In the genomic region with DNA sequence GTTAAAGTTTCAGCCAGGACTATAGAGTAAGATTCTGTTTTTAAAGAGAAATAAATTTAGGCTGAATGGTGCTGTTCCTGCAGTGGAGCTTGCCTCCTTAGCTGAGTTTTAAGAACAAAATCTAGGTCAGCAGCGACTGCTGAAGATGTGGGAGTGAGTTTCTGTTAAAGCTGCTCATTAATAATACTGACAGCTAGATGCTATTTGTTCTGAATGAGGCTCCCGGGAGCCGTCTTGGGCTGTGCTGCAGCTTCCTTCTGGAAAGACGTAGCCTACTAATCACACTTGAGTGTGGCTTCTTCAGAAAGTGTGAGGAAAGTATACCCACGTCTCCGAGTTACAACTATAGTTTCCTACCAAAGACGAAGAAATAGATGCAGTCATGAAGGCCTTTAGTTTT, we compare ENCODE assay signal across 12 mouse cellular contexts.
DNase-seq lines count a peak whose midpoint lies in the region; ATAC-seq and TF ChIP-seq lines count a peak whose summit lies in the region.
"Had no signal": no experiment of that assay in that cellular context is flagged by ENCODE, and none has a peak within 500 bp of the region (broad histone marks: within the 10 kb centered on the region; RNA-seq: fewer than 3 reads in every experiment).

No protein-coding gene starts in this region.

- H3K36me3 ChIP-seq in hindbrain, embryonic 14.5 days (replicated peaks; ENCODE audit: control insufficient read depth, insufficient read depth) = no peaks in the 10 kb centered on the region
- H3K36me3 ChIP-seq in hindbrain, embryonic 13.5 days = no peaks in the 10 kb centered on the region
- H3K36me3 ChIP-seq in lung, embryonic 14.5 days (ENCODE audit: insufficient read depth) = no peaks in the 10 kb centered on the region
- H3K36me3 ChIP-seq in intestine, embryonic 16.5 days (ENCODE audit: control insufficient read depth, insufficient read depth, low read length) = no peaks in the 10 kb centered on the region
- H3K36me3 ChIP-seq: forebrain, embryonic 15.5 days; liver, embryonic 15.5 days; neural tube, embryonic 12.5 days had no signal

- H3K4me2 ChIP-seq in hindbrain, embryonic 14.5 days (replicated peaks) = no peak overlapping the region
- no peak overlapping the region for H3K4me2 ChIP-seq in hindbrain, embryonic 13.5 days
- H3K4me2 ChIP-seq in lung, embryonic 14.5 days = no peak overlapping the region
- no peak overlapping the region for H3K4me2 ChIP-seq in intestine, embryonic 16.5 days (ENCODE audit: low read depth, low read length)
- H3K4me2 ChIP-seq: forebrain, embryonic 15.5 days; liver, embryonic 15.5 days; neural tube, embryonic 12.5 days had no signal

- no peak overlapping the region for H3K9ac ChIP-seq in hindbrain, embryonic 14.5 days
- H3K9ac ChIP-seq in hindbrain, embryonic 13.5 days = no peak overlapping the region
- no peak overlapping the region for H3K9ac ChIP-seq in lung, embryonic 14.5 days
- H3K9ac ChIP-seq in intestine, embryonic 16.5 days (ENCODE audit: low read depth, low read length) = no peak overlapping the region
- H3K9ac ChIP-seq: forebrain, embryonic 15.5 days; liver, embryonic 15.5 days; neural tube, embryonic 12.5 days had no signal

- 46% methylated on average over 7 of the region's 7 CpGs for WGBS in hindbrain, embryonic 14.5 days
- WGBS in hindbrain, embryonic 13.5 days = 44% methylated on average over 7 of the region's 7 CpGs
- 28% methylated on average over 7 of the region's 7 CpGs for WGBS in lung, embryonic 14.5 days
- WGBS in intestine, embryonic 16.5 days = 40% methylated on average over 7 of the region's 7 CpGs

- H3K9me3 ChIP-seq in hindbrain, embryonic 14.5 days (ENCODE audit: control insufficient read depth, low read length) = no peaks in the 10 kb centered on the region
- H3K9me3 ChIP-seq in hindbrain, embryonic 13.5 days = no peaks in the 10 kb centered on the region
- H3K9me3 ChIP-seq in lung, embryonic 14.5 days (ENCODE audit: low read depth, low read length) = no peaks in the 10 kb centered on the region
- H3K9me3 ChIP-seq in intestine, embryonic 16.5 days (ENCODE audit: control insufficient read depth, low read length) = no peaks in the 10 kb centered on the region
- H3K9me3 ChIP-seq: forebrain, embryonic 15.5 days; liver, embryonic 15.5 days; neural tube, embryonic 12.5 days had no signal

- no peak overlapping the region for H3K4me3 ChIP-seq in hindbrain, embryonic 14.5 days (replicated peaks; ENCODE audit: low read length)
- no peak overlapping the region for H3K4me3 ChIP-seq in hindbrain, embryonic 13.5 days
- no peak overlapping the region for H3K4me3 ChIP-seq in lung, embryonic 14.5 days (ENCODE audit: low read depth, low read length)
- H3K4me3 ChIP-seq in intestine, embryonic 16.5 days (ENCODE audit: low read length) = no peak overlapping the region
- H3K4me3 ChIP-seq: forebrain, embryonic 15.5 days; liver, embryonic 15.5 days; neural tube, embryonic 12.5 days had no signal

- peak; percentile 47 for DNase-seq in hindbrain, embryonic 14.5 days (ENCODE audit: low spot score)
- peak; percentile 35 for DNase-seq in lung, embryonic 14.5 days
- no peak for DNase-seq in lung, postnatal 36 days
- peak; percentile 21 for DNase-seq in embryo, embryonic 10 days (ENCODE audit: low spot score)
- DNase-seq in mesoderm, embryonic 11.5 days (ENCODE audit: low read depth, low spot score) = peak; percentile 45
- DNase-seq: adrenal gland, postnatal 25 days; thymus, adult 2 months had no signal

- ATAC-seq in hindbrain, embryonic 14.5 days (ENCODE audit: low FRiP score) = no peak
- ATAC-seq in hindbrain, embryonic 13.5 days (ENCODE audit: low FRiP score) = no peak
- ATAC-seq in lung, embryonic 14.5 days (ENCODE audit: insufficient read depth) = no peak
- ATAC-seq in intestine, embryonic 16.5 days = no peak
- ATAC-seq: forebrain, embryonic 15.5 days had no signal

- peaks cover 4% of the 10 kb centered on the region; the same call in 1 of the 2 replicates for H3K4me1 ChIP-seq in hindbrain, embryonic 14.5 days (replicated peaks; ENCODE audit: control insufficient read depth, insufficient read depth, low read length)
- peaks cover 10% of the 10 kb centered on the region for H3K4me1 ChIP-seq in hindbrain, embryonic 13.5 days (replicated peaks)
- no peaks in the 10 kb centered on the region for H3K4me1 ChIP-seq in lung, embryonic 14.5 days (ENCODE audit: insufficient read depth)
- H3K4me1 ChIP-seq in intestine, embryonic 16.5 days (ENCODE audit: control insufficient read depth, insufficient read depth, low read length) = no peaks in the 10 kb centered on the region
- H3K4me1 ChIP-seq: forebrain, embryonic 15.5 days; liver, embryonic 15.5 days had no signal

- no peaks in the 10 kb centered on the region for H3K27me3 ChIP-seq in hindbrain, embryonic 14.5 days (ENCODE audit: control insufficient read depth, insufficient read depth, low read length)
- no peaks in the 10 kb centered on the region for H3K27me3 ChIP-seq in hindbrain, embryonic 13.5 days
- H3K27me3 ChIP-seq in lung, embryonic 14.5 days (ENCODE audit: insufficient read depth, low read length) = no peaks in the 10 kb centered on the region
- no peaks in the 10 kb centered on the region for H3K27me3 ChIP-seq in intestine, embryonic 16.5 days (replicated peaks; ENCODE audit: control insufficient read depth, insufficient read depth, low read length)
- H3K27me3 ChIP-seq: forebrain, embryonic 15.5 days; liver, embryonic 15.5 days; neural tube, embryonic 12.5 days had no signal

- H3K27ac ChIP-seq in hindbrain, embryonic 14.5 days = peak overlapping the region; percentile 38; the same call in 1 of the 2 replicates
- H3K27ac ChIP-seq in hindbrain, embryonic 13.5 days = no peak overlapping the region
- H3K27ac ChIP-seq in lung, embryonic 14.5 days (ENCODE audit: low read depth) = no peak overlapping the region
- no peak overlapping the region for H3K27ac ChIP-seq in intestine, embryonic 16.5 days (ENCODE audit: low read length)
- H3K27ac ChIP-seq: forebrain, embryonic 15.5 days; liver, embryonic 15.5 days; neural tube, embryonic 12.5 days had no signal

- TF ChIP-seq CTCF in lung, embryonic 14.5 days (IDR thresholded peaks at IDR 0.05; ENCODE audit: low read depth) = no peak
